Mouse (Mus musculus) mammary gland, adult 2 months (tissue): ENCODE results near the gene Rpl15. TPM values are rescaled to one million over a fixed set of nuclear protein-coding genes. Genes with fewer than 3 reads are reported as not detected.

Experiments
- polyA plus RNA-seq: library from polyadenylated mRNA; depleted of rRNA; stranded (reverse); fragments of >200 nt; gene quantifications from 2 replicates; pipeline ENCODE4 v1.2.3, GENCODE M21; 2012; ENCODE audit warnings: low replicate concordance; rRNA removed

Gene Rpl15
- polyA plus RNA-seq: 147 and 222 TPM in 2 replicates

DNA sequence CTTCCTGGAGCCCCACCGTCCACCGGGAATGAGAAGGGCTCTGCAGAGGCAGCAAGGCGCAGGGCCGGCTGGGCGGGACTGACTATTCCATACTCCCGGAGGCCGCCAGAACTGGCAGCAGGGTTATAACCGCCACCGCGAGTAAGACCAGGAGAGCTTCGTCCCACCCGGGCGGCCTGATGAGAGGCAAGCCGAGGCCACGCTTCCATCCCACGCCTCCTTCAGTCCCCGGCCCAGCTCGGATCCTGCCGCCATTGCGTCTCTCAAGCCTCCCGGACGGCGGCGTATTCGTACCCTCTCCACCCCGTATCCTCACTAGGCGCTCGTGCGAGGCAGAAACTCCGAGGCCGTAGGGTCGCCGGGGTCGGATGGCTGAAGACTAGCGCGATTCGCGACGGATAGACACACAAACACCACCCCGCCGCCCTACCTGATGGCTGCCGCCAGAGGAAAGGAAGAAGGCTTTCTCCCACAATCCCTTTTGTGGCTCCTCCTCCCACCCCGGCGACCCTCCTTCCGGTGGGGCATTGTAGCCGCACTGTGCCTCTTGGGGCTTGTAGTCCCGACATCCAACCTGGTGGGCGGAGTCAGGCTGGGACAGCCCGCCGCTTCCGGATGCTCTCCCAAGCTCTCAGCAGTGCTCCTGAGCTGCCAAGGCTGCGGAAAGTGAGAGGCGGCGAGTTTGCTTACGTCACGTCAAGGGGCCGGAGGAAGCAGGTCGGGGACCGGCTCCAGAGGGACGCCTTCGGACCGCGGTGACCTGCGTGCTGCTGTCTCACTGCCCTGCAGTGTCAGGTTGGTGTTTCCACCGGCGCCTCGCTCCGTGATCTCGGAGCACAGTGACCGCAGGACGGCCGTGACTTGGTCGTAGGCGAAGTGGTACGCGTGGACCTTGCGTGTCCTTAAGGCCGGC is at the start of gene Rpl15, which contains the start of gene Nkiras1:
TSS of gene Rpl15 (minus strand) at position 863 of the 913 bp plus-strand sequence.
TSS of gene Nkiras1 (plus strand) at position 608 of the 913 bp plus-strand sequence.

DNA sequence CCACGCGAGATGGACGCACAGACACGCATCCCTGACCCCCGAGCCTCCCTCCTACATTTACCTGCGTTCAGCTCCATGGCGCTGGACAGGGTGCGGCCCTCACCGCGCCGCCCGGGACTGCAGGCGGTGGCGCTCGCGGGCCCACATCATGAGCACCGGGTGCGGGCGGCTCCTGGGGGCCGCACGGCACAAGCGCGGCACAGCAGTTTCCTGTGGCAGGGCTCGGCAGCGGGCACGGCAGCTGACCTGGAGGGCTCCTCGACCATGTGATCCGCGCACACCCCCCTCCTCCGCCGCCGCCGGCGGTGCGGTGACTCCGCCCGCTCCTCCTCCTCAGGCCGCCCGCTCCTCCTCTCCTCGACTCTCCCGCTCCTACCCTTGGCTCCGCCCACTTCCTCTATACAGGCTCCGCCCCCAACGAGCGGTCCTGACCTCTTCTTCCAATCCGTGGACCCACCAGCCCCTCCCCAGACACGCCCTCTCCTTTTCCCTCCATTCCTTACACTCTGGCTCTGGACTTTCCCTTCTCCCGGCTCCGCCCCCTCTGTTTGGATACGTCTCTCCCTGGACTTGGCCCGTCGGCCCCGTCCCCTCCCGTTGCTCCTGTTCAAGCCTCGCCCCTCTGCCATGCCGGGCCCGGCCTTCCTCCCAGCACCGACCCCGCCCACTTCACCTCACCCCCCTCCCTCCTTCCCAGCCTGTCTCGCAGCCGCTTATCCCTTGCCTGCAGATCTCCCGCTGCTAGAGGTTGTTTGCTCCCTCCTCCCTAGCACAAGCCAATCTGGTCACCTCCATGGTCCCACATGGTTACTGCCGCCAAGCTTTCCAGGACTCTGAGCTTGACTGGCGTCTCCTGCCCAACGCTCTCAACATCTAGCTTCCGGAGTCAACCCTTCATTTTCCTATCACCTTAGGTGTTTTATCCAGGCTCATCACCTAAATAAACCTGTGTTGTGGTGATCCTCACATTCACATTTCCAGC is 32.1 kb downstream of the Rpl15 start, which contains the start of gene Nr1d2:
TSS of gene Nr1d2 (minus strand) at position 378 of the 982 bp plus-strand sequence.

Other genes starting within 250 kb of the Rpl15 start
- 12.9 and 23.9 TPM in 2 replicates for gene Nr1d2, start 32.3 kb downstream of the Rpl15 start, polyA plus RNA-seq
- gene Nkiras1, start 255 bp downstream of the Rpl15 start, polyA plus RNA-seq: 2.3 and 7.0 TPM in 2 replicates
- gene Ube2e1, start 60.5 kb upstream of the Rpl15 start, polyA plus RNA-seq: 14.2 and 41.1 TPM in 2 replicates